Mouse (Mus musculus): Measurements from ENCODE around the gene Dennd6a. TPM values are rescaled to one million over a fixed set of nuclear protein-coding genes. Genes with fewer than 3 reads are reported as not detected.

Dennd6a gene
- polyA plus RNA-seq, 1 experiment from 2014 or later, result 24.8 TPM

DNA sequence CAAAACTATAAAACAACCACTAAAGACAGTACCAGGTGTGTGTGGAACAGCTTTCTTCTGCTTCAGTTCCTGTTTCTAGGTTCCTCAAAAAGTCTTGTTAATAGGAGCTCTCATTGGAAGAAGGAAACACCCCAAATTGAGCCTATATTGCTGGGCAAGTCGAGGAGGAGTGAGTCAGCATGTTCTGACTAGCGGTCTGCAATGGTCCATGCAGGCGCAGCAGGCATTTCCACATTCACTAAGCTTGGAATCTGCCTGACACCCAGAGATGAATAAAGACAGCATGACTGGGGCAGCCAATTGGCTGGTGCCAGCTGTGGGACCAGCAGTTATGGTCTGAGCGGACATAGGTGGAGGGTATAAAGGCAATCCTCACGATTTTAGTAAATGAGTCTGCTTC, 102.1 kb downstream of the Dennd6a start:
- Histone ChIP-seq H3K27me3 (replicated peaks; ENCODE audit: control insufficient read depth, insufficient read depth, low read length) (no peaks in the 10 kb centered on the region), H3K4me1 (replicated peaks; ENCODE audit: control insufficient read depth, insufficient read depth, low read length) (no peaks in the 10 kb centered on the region), H3K27ac (ENCODE audit: low read depth, low read length) (no peak overlapping the region), H3K4me3 (ENCODE audit: low read depth, low read length) (peak overlapping the region; percentile 26), H3K9ac (ENCODE audit: low read depth, low read length) (peak overlapping the region; percentile 55), H3K36me3 (ENCODE audit: control insufficient read depth, insufficient read depth, low read length) (no peaks in the 10 kb centered on the region), H3K4me2 (peak overlapping the region; percentile 62), H3K9me3 (ENCODE audit: control insufficient read depth, low read length) (no peaks in the 10 kb centered on the region)
- ATAC-seq (replicated peaks; ENCODE audit: low FRiP score) (peak; percentile 62; the same call in 1 of the 2 replicates), DNase-seq (ENCODE audit: low spot score) (no peak)
- 56% methylated on average over 5 of the region's 5 CpGs for WGBS

Small RNAs within 50 kb of the gene (microRNA-seq; reads per million reads assigned to microRNA genes)
- 2.1 reads per million for gene Mir7672 (ENCODE audit: borderline number of aligned reads)

Other genes starting within 250 kb of the Dennd6a start
- 27.5 and 28.4 TPM in 2 replicates for gene Slmap, start 38.9 kb upstream of the Dennd6a start, polyA plus RNA-seq (2014; fragmentation: Nextera tagmentation; extraction: Ambion mirVana)
- gene Arf4, start 64.2 kb downstream of the Dennd6a start, polyA plus RNA-seq (2014; fragmentation: Nextera tagmentation; extraction: Ambion mirVana), result 347 and 363 TPM in 2 replicates
- gene Pde12, start 96.0 kb downstream of the Dennd6a start, polyA plus RNA-seq (2014; fragmentation: Nextera tagmentation; extraction: Ambion mirVana), result 15.1 and 16.7 TPM in 2 replicates
- 0.07 and 0.09 TPM in 2 replicates for gene Dnah12, start 119.4 kb downstream of the Dennd6a start, polyA plus RNA-seq (2014; fragmentation: Nextera tagmentation; extraction: Ambion mirVana)

All from liver, embryonic 11.5 days (tissue).